8 mouse cellular contexts compared by ENCODE assay signal in the genomic region with DNA sequence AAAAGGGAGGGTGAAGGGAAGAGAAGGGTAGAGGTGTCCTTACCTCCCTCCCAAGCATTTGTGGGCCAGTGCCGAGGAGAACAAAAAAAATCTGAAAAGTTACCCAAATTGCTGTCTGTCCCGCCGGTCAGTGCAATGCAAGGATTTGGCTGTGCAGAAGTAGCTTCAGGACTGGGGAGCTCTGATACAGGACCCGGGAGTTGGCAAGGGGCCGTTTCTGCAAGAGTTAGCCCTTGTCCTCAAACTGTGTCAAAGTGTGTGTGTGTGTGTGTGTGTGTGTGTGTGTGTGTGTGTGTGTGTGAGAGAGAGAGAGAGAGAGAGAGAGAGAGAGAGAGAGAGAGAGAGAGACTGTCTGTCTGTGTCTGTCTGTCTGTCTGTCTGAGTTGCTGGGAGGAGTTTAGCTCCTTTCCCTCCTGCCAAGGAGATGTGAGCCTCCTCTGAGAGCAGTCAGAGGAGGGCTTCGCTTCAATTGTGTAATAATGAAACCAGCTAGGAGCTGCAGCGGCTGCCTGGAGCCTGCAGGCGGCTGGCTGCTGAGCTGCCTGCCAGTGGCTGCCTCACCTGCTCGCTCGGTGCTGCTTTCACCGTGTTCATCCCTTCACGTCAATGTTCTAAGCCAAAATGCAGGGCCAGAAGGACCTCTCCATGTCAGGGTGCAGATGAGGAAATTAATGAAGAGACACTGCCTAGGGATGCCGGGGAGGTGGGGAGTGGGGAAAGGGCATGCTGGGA. TPM values are rescaled to one million over a fixed set of nuclear protein-coding genes. Genes with fewer than 3 reads are reported as not detected.
DNase-seq lines count a peak whose midpoint lies in the region; ATAC-seq lines count a peak whose summit lies in the region.

No protein-coding gene starts in this region.

- H3K4me2 ChIP-seq in lung, embryonic 15.5 days = peak overlapping the region; percentile 57
- peak overlapping the region; percentile 47 for H3K4me2 ChIP-seq in liver, embryonic 11.5 days
- peak overlapping the region; percentile 80 for H3K4me2 ChIP-seq in neural tube, embryonic 13.5 days

- WGBS in lung, embryonic 15.5 days = 3% methylated on average over 13 of the region's 13 CpGs
- WGBS in liver, embryonic 11.5 days = 12% methylated on average over 13 of the region's 13 CpGs
- 5% methylated on average over 13 of the region's 13 CpGs for WGBS in neural tube, embryonic 13.5 days

- H3K27me3 ChIP-seq in lung, embryonic 15.5 days = peaks cover 11% of the 10 kb centered on the region; the same call in 1 of the 2 replicates
- H3K27me3 ChIP-seq in liver, embryonic 11.5 days (replicated peaks; ENCODE audit: control insufficient read depth, insufficient read depth, low read length) = peaks cover 19% of the 10 kb centered on the region
- no peaks in the 10 kb centered on the region for H3K27me3 ChIP-seq in neural tube, embryonic 13.5 days

- H3K9me3 ChIP-seq in lung, embryonic 15.5 days = no peaks in the 10 kb centered on the region
- no peaks in the 10 kb centered on the region for H3K9me3 ChIP-seq in liver, embryonic 11.5 days (ENCODE audit: control insufficient read depth, low read length)
- no peaks in the 10 kb centered on the region for H3K9me3 ChIP-seq in neural tube, embryonic 13.5 days

- peaks cover 3% of the 10 kb centered on the region for H3K4me1 ChIP-seq in lung, embryonic 15.5 days
- H3K4me1 ChIP-seq in liver, embryonic 11.5 days (replicated peaks; ENCODE audit: control insufficient read depth, insufficient read depth, low read length) = no peaks in the 10 kb centered on the region; the same call in none of the 2 replicates
- peaks cover 81% of the 10 kb centered on the region for H3K4me1 ChIP-seq in neural tube, embryonic 13.5 days (replicated peaks)

- no peak overlapping the region for H3K9ac ChIP-seq in lung, embryonic 15.5 days
- no peak overlapping the region for H3K9ac ChIP-seq in liver, embryonic 11.5 days (ENCODE audit: low read depth, low read length)
- H3K9ac ChIP-seq in neural tube, embryonic 13.5 days = peak overlapping the region; percentile 70

- DNase-seq in lung, adult 18-20 months = no peak
- peak; percentile 39 for DNase-seq in kidney, adult 18-20 months
- DNase-seq in liver, embryonic 11.5 days (ENCODE audit: low spot score) = peak; percentile 49

- peak; percentile 53; the same call in 1 of the 2 replicates for ATAC-seq in lung, embryonic 15.5 days (ENCODE audit: borderline replicate concordance, extremely low read depth, low FRiP score, low TSS enrichment)
- ATAC-seq in common myeloid progenitor, adult 5-6 weeks (replicated peaks; ENCODE audit: low read depth, poor library complexity, severe bottlenecking) = peak; percentile 80
- peak; percentile 82 for ATAC-seq in granulocyte monocyte progenitor cell, adult 5-6 weeks (replicated peaks; ENCODE audit: poor library complexity, severe bottlenecking)
- no peak for ATAC-seq in liver, embryonic 11.5 days (replicated peaks; ENCODE audit: low FRiP score)
- peak; percentile 68 for ATAC-seq in neural tube, embryonic 13.5 days (ENCODE audit: low read depth)
- ATAC-seq in monocyte, adult 5-6 weeks (replicated peaks; ENCODE audit: insufficient number of reproducible peaks, low FRiP score, low TSS enrichment, poor library complexity, severe bottlenecking) = no peak

- H3K4me3 ChIP-seq in lung, embryonic 15.5 days = peak overlapping the region; percentile 18; the same call in 1 of the 2 replicates
- peak overlapping the region; percentile 28 for H3K4me3 ChIP-seq in liver, embryonic 11.5 days (ENCODE audit: low read depth, low read length)
- H3K4me3 ChIP-seq in neural tube, embryonic 13.5 days = peak overlapping the region; percentile 52

- H3K27ac ChIP-seq in lung, embryonic 15.5 days = no peak overlapping the region
- no peak overlapping the region for H3K27ac ChIP-seq in liver, embryonic 11.5 days (ENCODE audit: low read depth, low read length)
- H3K27ac ChIP-seq in neural tube, embryonic 13.5 days (replicated peaks) = peak overlapping the region; percentile 83

- no peaks in the 10 kb centered on the region for H3K36me3 ChIP-seq in lung, embryonic 15.5 days
- H3K36me3 ChIP-seq in liver, embryonic 11.5 days (ENCODE audit: control insufficient read depth, insufficient read depth, low read length) = no peaks in the 10 kb centered on the region
- H3K36me3 ChIP-seq in neural tube, embryonic 13.5 days = no peaks in the 10 kb centered on the region

RNA-seq across cellular contexts. Expression of a gene that starts 0.9 kb away (rescaled TPM):
- not detected in 2 replicates for polyA plus RNA-seq in lung, embryonic 15.5 days (2015; fragmentation: Nextera tagmentation; extraction: Ambion mirVana)
- 0.09 TPM in 1 of 2 replicates, not detected in the other for total RNA-seq in common myeloid progenitor, adult 5-6 weeks (2017)
- total RNA-seq in granulocyte monocyte progenitor cell, adult 5-6 weeks (2014; fragmentation: Nextera tagmentation) = not detected in 2 replicates
- not detected in 2 replicates for total RNA-seq in granulocyte monocyte progenitor cell, adult 5-6 weeks (2017)
- polyA plus RNA-seq in liver, embryonic 11.5 days (2014; fragmentation: Nextera tagmentation; extraction: Ambion mirVana) = 0.14 and 0.19 TPM in 2 replicates
- 6.0 and 6.9 TPM in 2 replicates for polyA plus RNA-seq in neural tube, embryonic 13.5 days (2015; fragmentation: Nextera tagmentation; extraction: Ambion mirVana)
- total RNA-seq in monocyte, adult 5-6 weeks (2017) = not detected in 3 replicates

Comparison
In these comparisons a context has a peak if more than half of its experiments do, and no peak if none do; other contexts are left out.
1. ATAC-seq: peak in lung, embryonic 15.5 days (single experiment), common myeloid progenitor, adult 5-6 weeks (single experiment), granulocyte monocyte progenitor cell, adult 5-6 weeks (single experiment) and neural tube, embryonic 13.5 days (single experiment); none in liver, embryonic 11.5 days (single experiment) and monocyte, adult 5-6 weeks (single experiment).
2. DNase-seq: peak in kidney, adult 18-20 months (single experiment) and liver, embryonic 11.5 days (single experiment); none in lung, adult 18-20 months (0 of 2).
3. Peak in every context shown above with its lines, with median percentiles within 50 percentile points of each other: H3K4me2 ChIP-seq and H3K4me3 ChIP-seq.